Mouse (Mus musculus) liver, embryonic 14.5 days (tissue): ENCODE results near the gene Wdr89.

Experiments used
- CTCF ChIP-seq: IDR thresholded peaks from 2 replicates; pipeline ENCODE4 v1.5.1; 2016; ENCODE audit warnings: antibody characterized with exemption, low read depth, control low read depth
- EP300 ChIP-seq: IDR thresholded peaks from 2 replicates; pipeline ENCODE4 v1.6.1; 2016; ENCODE audit warnings: antibody characterized with exemption, low read depth

GRCm38 (mm10) chr12:75656580-75656979, 12.8 kb downstream of the Wdr89 start:
- TF ChIP-seq CTCF = peak; percentile 66
- TF ChIP-seq EP300 = no peak
